Mouse (Mus musculus) E14TG2a.4 (cell line): Measurements from ENCODE around the gene 5730522E02Rik.
"Not testable (repeated sequence)": the region's sequence is repeated elsewhere in the genome, so short reads cannot be mapped to it uniquely, and the experiment has no call there.

Source experiments
- H3K27me3 ChIP-seq: 2 replicates; pipeline ENCODE4 v1.6.1; 2014; ENCODE audit warnings: low read length, control low read depth; ENCODE audit not compliant: insufficient read depth
- H3K36me3 ChIP-seq: 2 replicates; pipeline ENCODE4 v1.6.1; 2014; ENCODE audit warnings: low read length, control low read depth; ENCODE audit not compliant: insufficient read depth
- H3K4me1 ChIP-seq: replicated peaks from 2 replicates; pipeline ENCODE4 v1.6.1; 2014; ENCODE audit warnings: low read depth, low read length, control low read depth
- H3K4me3 ChIP-seq: replicated peaks from 2 replicates; pipeline ENCODE4 v1.5.1; 2014; ENCODE audit warnings: mild to moderate bottlenecking, low read length
- H3K9me3 ChIP-seq: 2 replicates; pipeline ENCODE4 v1.6.1; 2014; ENCODE audit warnings: low read length, control low read depth
- CTCF ChIP-seq: conservative IDR thresholded peaks from 2 replicates; pipeline ENCODE4 v1.5.1; 2014; ENCODE audit warnings: low read length
- NANOG ChIP-seq: IDR thresholded peaks from 2 replicates; pipeline ENCODE4 v1.6.1; 2014; ENCODE audit warnings: borderline replicate concordance, low read length, mixed read lengths
- POU5F1 ChIP-seq: IDR thresholded peaks from 2 replicates; pipeline ENCODE4 v1.6.1; 2014; ENCODE audit warnings: low read length, borderline replicate concordance

The 5730522E02Rik gene

DNA sequence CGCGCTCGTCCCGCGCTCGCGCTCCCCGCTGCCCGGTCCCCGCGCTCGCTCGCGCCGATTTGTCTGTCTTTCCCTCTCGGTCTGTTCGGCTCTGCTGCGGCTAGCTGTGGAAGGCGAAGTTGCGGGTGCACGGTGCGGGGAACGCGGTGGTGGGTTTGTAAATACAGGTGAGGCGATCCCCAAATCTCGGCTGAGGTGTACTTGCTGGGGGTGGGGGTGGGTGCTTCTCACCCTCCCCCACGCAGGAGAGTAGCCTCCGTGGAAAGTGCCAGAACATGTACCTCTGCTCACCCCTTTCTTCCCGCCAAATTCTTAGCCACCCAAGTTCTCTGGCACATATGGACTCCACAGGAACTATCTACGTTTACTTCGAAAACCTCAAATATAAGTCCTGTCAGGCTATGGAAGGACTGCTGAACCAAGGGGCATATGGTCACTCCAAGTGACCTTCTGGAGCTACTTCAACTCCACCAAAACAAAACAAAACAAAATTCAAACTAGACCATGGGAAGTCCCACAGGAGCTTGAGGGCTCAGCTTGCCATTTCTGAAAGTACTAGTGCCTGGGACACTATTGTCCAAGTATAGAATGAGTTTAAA is at the start of gene 5730522E02Rik:
Gene 5730522E02Rik (minus strand): TSS at position 182 of the 599 bp plus-strand sequence.
- no peaks in the 10 kb centered on the region for H3K36me3 ChIP-seq
- H3K27me3 ChIP-seq, result peaks cover 3% of the 10 kb centered on the region; the same call in 1 of the 2 replicates
- TF ChIP-seq CTCF, result no peak
- no peak for TF ChIP-seq POU5F1
- no peak for TF ChIP-seq NANOG
- H3K4me3 ChIP-seq, result peak within 1 kb of the TSS; percentile 85
- H3K4me1 ChIP-seq, result peaks cover 11% of the 10 kb centered on the region
- no peaks in the 10 kb centered on the region for H3K9me3 ChIP-seq

DNA sequence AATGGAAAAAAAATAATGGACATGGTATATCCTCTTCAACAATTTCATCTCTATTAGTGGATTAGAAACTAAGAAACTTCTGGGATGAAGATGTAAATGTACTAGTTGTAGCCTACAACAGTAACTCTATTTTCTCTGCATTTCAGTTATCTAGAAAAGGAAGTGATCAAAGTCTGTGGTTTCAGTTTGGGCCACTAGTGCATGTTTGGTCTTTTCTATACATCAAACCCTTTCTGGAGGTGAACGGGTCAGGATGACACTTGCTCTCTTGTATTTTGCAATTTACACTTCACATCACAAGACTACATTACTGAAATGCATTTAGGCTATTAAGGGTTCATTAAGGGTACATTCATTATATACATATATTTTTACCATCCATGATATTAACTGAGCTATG is 26.0 kb upstream of the 5730522E02Rik start:
- H3K36me3 ChIP-seq, result no peaks in the 10 kb centered on the region
- TF ChIP-seq NANOG (no peak), CTCF (no peak), POU5F1 (no peak)
- no peaks in the 10 kb centered on the region for H3K4me1 ChIP-seq
- no peak overlapping the region for H3K4me3 ChIP-seq
- H3K27me3 ChIP-seq, result no peaks in the 10 kb centered on the region
- H3K9me3 ChIP-seq, result no peaks in the 10 kb centered on the region

DNA sequence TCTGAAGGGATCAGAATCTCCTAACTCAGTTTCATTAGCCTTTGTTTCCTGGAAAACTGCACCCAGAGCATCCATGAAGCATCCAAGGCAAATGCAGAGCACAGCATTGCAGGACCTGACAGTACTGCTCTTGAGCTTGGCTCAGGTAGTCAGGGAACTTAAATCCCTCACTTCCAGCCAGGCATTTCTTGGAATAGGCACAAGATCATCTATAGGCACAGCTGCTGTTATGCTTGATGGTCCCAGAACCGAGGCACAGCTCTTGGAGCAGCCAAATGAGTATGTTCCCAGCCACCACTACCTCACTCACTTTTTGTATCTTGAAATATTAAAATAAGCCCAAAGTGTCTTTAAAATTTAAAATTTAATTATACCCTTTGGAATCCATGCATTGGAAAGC is 19.3 kb upstream of the 5730522E02Rik start:
- peaks cover 12% of the 10 kb centered on the region for H3K9me3 ChIP-seq

DNA sequence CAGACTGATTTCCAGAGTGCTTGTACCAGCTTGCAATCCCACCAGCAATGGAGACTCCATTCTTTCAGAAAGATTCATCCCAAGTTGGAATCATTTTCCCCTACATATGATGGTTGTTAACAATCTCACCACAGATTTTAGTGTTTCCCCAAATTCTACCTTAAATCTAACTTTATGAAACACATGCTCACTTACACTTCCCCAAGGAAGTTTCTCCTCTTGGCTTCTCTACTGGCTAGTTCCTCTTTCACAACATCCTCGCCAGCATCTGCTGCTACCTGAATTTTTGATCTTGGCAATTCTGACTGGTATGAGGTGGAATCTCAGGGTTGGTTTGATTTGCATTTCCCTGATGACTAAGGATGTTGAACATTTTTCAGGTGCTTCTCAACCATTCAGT is 3.1 kb upstream of the 5730522E02Rik start:
- not testable (repeated sequence) for H3K36me3 ChIP-seq
- H3K4me1 ChIP-seq, result peaks cover 11% of the 10 kb centered on the region

More for the DNA sequence above, 19.3 kb upstream of the 5730522E02Rik start:
- H3K4me1 ChIP-seq, result no peaks in the 10 kb centered on the region
- no peaks in the 10 kb centered on the region for H3K36me3 ChIP-seq
- H3K4me3 ChIP-seq, result no peak overlapping the region
- TF ChIP-seq NANOG (no peak), POU5F1 (no peak), CTCF (no peak)
- H3K27me3 ChIP-seq, result no peaks in the 10 kb centered on the region

DNA sequence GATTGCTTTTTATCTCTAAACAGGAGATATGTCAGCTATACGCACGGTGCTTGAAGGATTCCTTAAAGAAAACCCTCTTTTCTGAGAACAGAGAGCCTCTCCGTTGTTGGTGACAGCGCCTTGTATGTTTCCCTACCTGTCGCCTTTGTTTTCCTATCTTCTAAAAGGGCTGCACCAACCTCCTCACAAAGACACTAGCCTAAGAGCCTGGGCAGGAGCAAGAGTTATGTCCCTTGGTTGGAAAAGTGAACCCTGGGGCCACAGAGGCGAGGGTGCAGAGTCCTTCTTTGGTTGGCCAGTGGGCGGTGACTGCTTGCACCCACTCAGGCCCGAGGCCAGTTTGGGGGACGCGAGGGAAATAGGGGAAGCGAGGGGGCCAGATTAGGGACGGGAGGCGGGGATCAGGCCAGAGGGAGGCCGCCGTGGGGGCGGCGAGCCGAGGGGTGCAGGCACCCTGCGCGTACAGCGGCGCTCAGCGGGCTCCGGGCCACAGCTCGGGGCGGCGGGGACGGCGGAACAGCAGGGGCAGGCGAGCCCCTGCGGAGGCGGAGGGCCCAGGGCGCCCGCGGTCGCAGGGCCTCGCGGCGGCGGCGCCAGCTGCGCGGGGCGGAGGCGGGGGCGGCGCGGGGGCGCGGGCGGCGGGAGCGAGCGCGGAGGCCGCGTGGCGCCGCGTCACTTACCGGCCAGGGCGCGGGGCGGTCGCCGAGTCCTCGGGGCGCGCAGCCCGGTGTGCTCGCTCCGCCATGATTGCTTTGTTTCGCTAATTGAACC is 567 bp downstream of the 5730522E02Rik start:
- TF ChIP-seq NANOG, result no peak
- no peak for TF ChIP-seq CTCF
- TF ChIP-seq POU5F1, result no peak
- H3K4me1 ChIP-seq, result peaks cover 11% of the 10 kb centered on the region
- no peaks in the 10 kb centered on the region for H3K36me3 ChIP-seq
- peaks cover 3% of the 10 kb centered on the region; the same call in 1 of the 2 replicates for H3K27me3 ChIP-seq
- no peaks in the 10 kb centered on the region for H3K9me3 ChIP-seq
- peak overlapping the region; percentile 85 for H3K4me3 ChIP-seq

More for the DNA sequence above, 3.1 kb upstream of the 5730522E02Rik start:
- not testable (repeated sequence) for H3K4me3 ChIP-seq, H3K9me3 ChIP-seq, H3K27me3 ChIP-seq

DNA sequence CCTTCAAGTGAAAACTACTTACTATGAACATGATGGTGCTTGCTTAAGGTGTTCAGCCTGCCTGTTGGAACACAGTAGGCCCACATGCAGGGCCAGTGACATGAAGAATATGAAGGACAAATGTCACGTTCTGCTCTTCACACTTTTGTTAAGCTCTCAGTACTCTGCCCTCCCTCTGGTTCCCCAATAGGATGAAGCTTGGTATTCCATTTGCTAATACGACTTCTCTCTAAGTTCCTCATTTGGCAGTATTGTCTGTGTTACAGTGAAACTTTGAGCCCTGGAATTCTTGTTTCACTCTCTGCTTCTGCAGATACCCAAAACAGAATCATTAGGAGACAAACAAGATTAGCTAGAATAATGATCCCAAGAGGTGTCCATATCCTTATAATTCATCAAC is 7.1 kb downstream of the 5730522E02Rik start:
- Histone ChIP-seq H3K4me1 (no peaks in the 10 kb centered on the region), H3K36me3 (no peaks in the 10 kb centered on the region), H3K9me3 (no peaks in the 10 kb centered on the region), H3K27me3 (no peaks in the 10 kb centered on the region), H3K4me3 (no peak overlapping the region)
- TF ChIP-seq NANOG, result no peak
- no peak for TF ChIP-seq POU5F1
- TF ChIP-seq CTCF, result no peak

DNA sequence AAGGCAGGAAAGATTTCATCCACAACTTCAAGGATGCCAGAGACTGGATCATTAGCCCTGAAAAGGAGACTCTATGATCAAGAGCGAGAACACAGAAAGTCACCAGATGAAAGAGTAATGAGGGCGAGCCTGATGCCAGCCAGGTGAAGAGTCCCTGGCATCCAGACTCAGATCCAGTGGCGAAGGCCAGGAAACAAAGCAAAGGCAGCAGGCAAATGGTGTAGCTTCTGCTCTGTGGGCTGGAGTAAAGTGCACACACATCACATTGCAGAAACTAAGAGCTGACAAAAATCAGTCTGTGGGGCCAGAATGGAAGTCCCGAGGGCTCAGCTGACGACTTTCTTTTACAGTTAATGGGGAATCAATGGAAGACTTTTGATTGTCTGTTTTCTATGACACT is 7.7 kb downstream of the 5730522E02Rik start:
- no peaks in the 10 kb centered on the region for H3K36me3 ChIP-seq
- TF ChIP-seq POU5F1 (no peak), CTCF (no peak), NANOG (no peak)
- no peaks in the 10 kb centered on the region for H3K9me3 ChIP-seq

DNA sequence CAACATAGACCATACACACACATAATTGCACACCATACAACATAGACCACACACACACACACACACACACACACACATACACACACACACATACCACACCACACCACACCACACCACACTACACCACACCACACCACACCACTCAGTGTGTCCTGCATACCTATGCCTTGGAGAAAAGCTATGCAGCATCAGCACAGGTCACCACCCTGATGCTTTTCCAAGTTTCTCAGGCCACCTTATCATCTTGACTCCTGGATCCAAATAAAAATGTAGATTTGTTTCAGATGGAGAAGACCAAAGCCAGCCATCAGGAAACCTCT is 8.8 kb downstream of the 5730522E02Rik start:
- TF ChIP-seq CTCF, result no peak
- TF ChIP-seq NANOG, result no peak
- TF ChIP-seq POU5F1, result no peak
- Histone ChIP-seq H3K36me3 (no peaks in the 10 kb centered on the region), H3K4me3 (no peak overlapping the region), H3K4me1 (peaks cover 5% of the 10 kb centered on the region), H3K9me3 (no peaks in the 10 kb centered on the region), H3K27me3 (no peaks in the 10 kb centered on the region)

More for the DNA sequence above, 7.7 kb downstream of the 5730522E02Rik start:
- H3K27me3 ChIP-seq, result no peaks in the 10 kb centered on the region
- H3K4me1 ChIP-seq, result peaks cover 4% of the 10 kb centered on the region
- H3K4me3 ChIP-seq, result no peak overlapping the region
